Mouse (Mus musculus) olfactory bulb, adult 2 months (tissue): ENCODE data around the gene F830045P16Rik.

Source experiments
- CTCF ChIP-seq: fragments of 200-500 bp; IDR thresholded peaks from 2 replicates; pipeline ENCODE4 v1.5.1; 2012; ENCODE audit warnings: low read depth, mild to moderate bottlenecking, low read length, moderate library complexity; ENCODE audit not compliant: insufficient read depth
- POLR2A ChIP-seq: fragments of 200-500 bp; IDR thresholded peaks from 2 replicates; pipeline ENCODE4 v1.6.1; 2012; ENCODE audit warnings: mild to moderate bottlenecking, low read depth, low read length, moderate library complexity; ENCODE audit not compliant: insufficient read depth

DNA sequence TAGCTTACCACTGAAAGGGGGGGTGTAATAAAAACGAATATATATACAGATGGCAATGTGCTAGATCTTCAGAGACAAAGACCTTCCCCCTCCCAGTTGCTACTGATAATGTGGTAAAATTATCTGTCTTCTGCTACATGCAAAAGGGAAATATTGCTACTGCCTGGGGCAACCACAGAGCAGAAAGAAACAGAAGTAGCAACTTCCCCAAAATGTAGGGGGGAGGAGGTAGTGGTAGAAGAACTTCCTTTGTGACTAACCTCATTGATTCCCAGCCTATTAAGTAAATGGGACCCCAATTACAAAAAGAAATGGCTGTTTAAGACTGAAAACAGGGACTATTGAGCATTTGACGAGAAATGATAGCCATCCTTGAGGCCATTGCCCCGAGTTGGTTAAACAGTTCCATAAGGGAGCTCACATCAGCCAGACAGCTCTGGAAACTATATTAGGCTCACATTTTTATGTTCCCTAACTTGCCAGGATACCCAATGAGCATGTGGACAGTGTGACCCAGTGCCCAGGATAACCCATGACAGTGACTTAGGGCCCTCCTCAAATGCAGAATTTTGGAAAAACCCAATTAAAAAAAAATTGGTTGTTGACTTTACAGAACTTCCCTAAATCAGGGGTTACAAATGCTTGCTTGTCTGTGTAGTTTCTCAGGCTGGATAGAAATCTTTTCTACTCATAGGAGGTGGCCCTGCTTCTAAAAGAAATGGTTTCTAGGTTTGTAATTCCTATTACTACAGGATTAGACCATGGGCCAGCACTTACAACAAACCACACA is 46.7 kb downstream of the F830045P16Rik start:
- TF ChIP-seq POLR2A (no peak), CTCF (no peak)
